Mouse (Mus musculus) naive thymus-derived CD4-positive, alpha-beta T cell, adult 2 months (primary cell): ENCODE data around the gene Adam34.
"Not testable (repeated sequence)": the region's sequence is repeated elsewhere in the genome, so short reads cannot be mapped to it uniquely, and the experiment has no call there.

Source experiments
- DNase-seq: peaks from one replicate; pipeline ENCODE4 v3.0.0-alpha.2; 2011; ENCODE audit warnings: low read depth

Adam34 gene

DNA sequence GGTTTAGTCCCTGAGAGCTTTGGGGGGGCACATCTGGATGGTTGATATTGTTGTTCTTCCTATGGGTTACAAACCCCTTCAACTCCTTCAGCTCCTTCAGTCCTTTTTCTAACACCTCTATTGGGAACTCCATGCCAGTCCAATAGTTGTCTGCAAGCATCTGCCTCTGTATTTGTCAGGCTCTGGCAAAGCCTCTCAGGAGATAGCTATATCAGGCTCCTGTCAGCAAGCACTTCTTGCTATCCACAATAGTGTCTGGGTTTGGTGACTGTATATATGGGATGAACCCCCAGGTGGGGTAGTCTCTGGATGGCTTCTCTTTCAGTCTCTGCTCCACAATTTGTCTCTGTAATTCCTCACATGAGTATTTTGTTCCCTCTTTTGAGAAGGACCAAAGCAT, at the start of gene Adam34:
Gene Adam34 (minus strand): TSS at position 101 of the 400 bp plus-strand sequence.
- DNase-seq, result no peak

DNA sequence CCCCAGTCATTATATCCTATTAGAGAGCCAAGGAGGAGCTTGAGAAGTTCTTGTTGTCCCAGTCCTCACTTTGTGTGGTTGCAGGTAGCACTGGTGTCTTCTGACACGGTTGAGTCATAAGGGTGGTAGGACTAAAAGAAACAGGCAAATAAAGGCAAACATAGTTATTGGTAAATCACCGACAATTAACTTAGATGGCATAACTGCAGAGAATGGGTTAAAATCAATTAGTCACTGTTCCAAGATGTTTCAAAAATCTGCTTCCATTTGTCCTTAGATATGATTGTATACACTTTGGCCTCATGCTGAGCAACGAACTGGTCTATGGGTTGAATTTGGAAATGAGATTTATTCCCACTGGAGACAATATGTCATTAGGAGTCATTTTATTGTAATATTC, 82.7 kb downstream of the Adam34 start, which contains the start of gene Gm5346:
Gene Gm5346 (minus strand): TSS at position 101 of the 400 bp plus-strand sequence.
- no peak for DNase-seq

GRCm38 (mm10) chr8:43616046-43616445, 93.8 kb downstream of the Adam34 start:
- DNase-seq, result no peak

DNA sequence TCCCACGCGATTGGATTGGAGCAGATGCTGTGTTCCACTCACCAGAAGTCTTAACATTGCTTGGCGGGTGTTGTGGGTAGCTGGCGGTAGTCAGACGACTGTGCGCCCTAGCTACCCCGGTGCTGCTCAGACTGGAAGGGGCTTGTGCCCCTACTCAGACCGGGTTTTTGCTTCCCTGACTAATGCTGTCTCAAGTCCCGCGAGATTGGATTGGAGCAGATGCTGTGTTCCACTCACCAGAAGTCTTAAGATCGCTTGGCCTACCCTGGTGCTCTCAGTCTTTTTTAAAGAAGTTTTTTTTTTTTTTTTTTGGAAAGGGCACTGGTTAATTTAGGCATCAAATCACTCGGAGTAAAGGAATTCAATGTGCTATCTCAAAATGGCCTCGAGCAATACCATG, 106.2 kb downstream of the Adam34 start:
- not testable (repeated sequence) for DNase-seq

- not testable (repeated sequence) for DNase-seq
Observed at GRCm38 (mm10) chr8:43603166-43603565, 106.7 kb downstream of the Adam34 start.
